Mouse (Mus musculus) C2C12 (cell line): ENCODE results near the gene Cerk.

ENCODE experiments used
- CEBPB ChIP-seq: IDR thresholded peaks from one replicate; pipeline ENCODE4 v1.6.1; 2011; ENCODE audit warnings: low read depth, mild to moderate bottlenecking, control low read depth, moderate library complexity
- CTCF ChIP-seq: IDR thresholded peaks from one replicate; pipeline ENCODE4 v1.5.1; 2011; ENCODE audit not compliant: control insufficient read depth, insufficient read depth, insufficient read length
- FOSL1 ChIP-seq: IDR thresholded peaks from one replicate; pipeline ENCODE4 v1.8.0; 2011; ENCODE audit warnings: mild to moderate bottlenecking, low read length; ENCODE audit not compliant: poor library complexity, insufficient read depth, severe bottlenecking
- MAX ChIP-seq: IDR thresholded peaks from one replicate; pipeline ENCODE4 v1.6.1; 2011; ENCODE audit warnings: mild to moderate bottlenecking, control low read depth
- MYOD1 ChIP-seq: IDR thresholded peaks from one replicate; pipeline ENCODE4 v1.6.1; 2011; ENCODE audit warnings: low read depth; ENCODE audit not compliant: control insufficient read depth, insufficient read length
- MYOG ChIP-seq: IDR thresholded peaks from one replicate; pipeline ENCODE4 v1.6.1; 2011; ENCODE audit not compliant: control insufficient read depth, insufficient read length; ENCODE audit errors: extremely low read depth
- USF1 ChIP-seq: IDR thresholded peaks from one replicate; pipeline ENCODE4 v1.6.1; 2011; ENCODE audit warnings: low read depth, mild to moderate bottlenecking, control low read depth, moderate library complexity

- no peak for TF ChIP-seq MAX
- TF ChIP-seq USF1: no peak
- no peak for TF ChIP-seq CEBPB
- TF ChIP-seq CTCF: no peak
- no peak for TF ChIP-seq MYOD1
- TF ChIP-seq MYOG: no peak
- TF ChIP-seq FOSL1: no peak
These were observed 80.6 kb downstream of the Cerk start for GRCm38 (mm10) chr15:86105345-86105697.
